Mouse (Mus musculus) MN1 (cell line): ENCODE results near the gene Frmd4b.

Experiments used
- DNase-seq: peaks from one replicate; pipeline ENCODE4 v3.0.0-alpha.2; 2016; ENCODE audit warnings: low spot score

Gene Frmd4b

DNA sequence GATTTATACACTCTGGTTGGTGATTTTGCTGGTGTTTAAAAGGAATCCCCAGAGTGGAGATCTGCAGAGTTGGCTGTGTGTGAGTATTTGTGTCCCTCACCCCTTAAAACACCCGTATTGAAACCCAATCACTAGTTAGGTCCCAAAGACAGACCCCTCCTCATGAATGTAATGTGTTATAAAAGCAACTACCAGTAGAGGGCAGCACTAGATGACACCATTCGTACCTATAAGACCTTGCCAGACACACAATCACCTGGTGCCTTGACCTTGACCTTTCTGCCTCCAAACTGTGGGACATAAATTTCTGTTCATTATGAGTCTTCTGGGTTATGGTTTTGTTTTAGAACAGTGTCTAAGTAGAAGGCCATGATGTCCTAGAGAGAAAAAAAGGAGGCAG lies 96.8 kb downstream of the Frmd4b start:
- DNase-seq, result no peak

DNA sequence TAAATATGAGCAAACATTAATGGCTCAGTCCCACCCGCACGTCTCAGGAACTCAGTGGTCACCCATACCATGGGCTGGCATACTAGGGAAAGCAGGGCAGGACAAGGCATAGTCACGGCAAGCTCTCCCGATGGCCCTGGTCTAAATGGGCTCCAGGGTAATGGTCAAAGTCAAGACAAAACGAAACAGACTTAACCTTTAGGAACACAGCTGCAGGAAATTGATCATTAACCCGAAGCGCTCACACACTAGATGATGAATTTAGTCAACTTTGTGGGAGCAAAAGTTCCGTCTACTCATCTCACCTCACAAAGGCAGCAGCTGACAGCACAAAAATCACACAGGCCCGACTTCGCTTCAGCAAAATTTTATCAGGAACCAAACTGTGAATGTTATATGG lies 97.8 kb downstream of the Frmd4b start:
- no peak for DNase-seq

DNA sequence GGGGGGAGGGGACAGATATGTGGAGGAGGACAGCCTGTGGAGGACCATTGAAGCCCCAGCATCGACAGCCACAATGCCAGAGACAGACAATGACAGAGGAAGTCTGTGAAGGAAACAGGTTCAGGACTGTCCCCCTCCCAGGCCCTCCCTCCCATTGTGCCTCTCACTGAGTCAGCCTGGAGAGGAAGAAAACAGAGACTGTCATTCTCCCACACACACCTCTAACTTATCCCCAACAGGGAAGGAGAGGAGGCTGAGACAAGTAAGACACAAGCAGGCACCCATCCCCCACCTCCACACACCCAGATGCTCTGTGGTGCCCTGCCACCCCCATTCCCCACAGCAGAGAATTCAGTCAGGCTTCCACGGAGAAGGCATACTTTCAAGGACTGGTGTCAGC lies 98.9 kb downstream of the Frmd4b start:
- DNase-seq, result no peak

DNA sequence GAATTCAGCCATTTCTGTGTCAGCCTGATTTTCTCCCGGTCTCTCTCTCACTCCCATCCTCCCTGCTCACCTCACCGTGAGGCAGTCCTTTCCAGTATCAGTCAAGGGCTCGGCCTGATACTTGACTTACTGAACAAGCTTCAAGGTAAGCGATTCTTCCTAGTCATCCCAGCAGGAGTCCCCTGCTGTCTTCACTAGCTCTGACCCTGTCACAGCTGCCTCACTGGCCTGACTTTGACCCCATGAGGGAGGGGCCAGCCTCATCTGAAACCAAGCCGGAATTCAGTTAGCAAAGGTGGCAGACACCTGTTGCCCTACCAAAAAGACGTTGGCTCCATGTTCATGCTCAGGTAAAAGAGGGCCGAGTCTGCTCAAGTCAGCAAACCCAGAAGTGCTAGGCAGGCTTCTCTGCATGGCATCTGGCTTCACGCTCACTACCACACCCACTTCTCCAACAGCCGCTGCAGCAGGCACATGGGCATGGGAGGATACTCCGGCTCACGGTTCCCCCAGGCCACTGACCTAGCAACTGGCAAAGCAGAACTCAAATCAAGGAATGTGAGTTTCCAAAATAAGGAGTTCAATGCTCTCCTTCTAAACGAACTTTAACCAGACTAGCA lies 99.6 kb downstream of the Frmd4b start:
- peak; percentile 45 for DNase-seq

DNA sequence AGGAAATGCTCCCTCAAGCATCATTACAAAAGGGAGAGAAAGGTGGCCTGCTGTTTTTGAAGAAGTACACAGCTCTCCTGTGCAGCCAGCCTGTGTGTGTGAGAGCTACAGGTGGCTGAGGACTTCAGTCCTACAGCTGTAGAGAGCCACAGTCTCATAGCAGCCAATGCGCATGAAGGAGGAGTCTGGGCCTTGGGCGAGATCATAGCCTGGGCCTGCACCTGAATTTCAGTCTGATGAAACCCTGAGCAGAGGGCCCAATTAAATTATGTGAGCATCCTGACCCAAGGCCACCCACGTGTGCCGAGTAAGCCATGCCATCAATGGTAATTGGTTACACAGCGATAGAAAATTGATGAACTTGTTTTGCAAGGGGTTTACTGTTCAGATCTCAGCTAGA lies 100.4 kb downstream of the Frmd4b start:
- peak; percentile 47 for DNase-seq

DNA sequence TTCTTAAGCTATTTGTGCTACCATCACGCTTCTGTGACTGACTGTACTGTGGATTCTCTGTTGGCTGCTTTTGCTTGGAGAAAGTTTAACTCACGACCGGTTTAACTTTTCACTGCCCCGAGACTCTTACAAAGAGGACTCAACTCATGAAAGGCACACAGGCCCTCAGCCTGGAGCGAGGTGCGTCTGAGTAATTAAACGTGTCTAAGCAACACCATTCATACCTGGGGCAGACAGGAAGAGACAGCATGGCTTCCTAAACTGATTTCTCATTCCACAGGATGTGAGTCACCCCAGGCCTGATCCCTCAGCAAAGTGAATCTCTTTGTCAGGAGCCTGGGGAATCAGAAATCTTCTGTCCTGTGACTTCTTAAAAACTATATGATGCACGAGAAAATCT lies 106.6 kb downstream of the Frmd4b start:
- DNase-seq, result no peak

DNA sequence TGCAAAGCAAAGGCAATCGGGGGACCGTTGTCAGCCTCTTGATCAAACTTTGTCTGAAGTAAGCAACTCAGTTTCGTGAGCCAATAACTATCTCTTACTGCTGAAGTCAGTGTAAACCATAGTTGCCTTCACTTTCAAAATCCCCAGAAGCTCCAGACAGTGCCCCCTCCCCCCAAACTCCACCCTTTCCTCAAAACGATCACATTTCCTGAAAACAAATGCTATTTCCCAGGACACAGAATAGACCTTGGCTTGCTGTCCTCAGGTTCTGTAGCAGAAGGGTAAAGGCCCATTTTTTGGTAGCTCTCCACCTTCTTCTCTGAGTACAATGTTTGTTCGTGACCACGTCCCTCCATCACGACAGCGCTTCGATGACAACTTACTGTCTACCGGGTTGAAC lies 107.9 kb downstream of the Frmd4b start:
- DNase-seq, result no peak

DNA sequence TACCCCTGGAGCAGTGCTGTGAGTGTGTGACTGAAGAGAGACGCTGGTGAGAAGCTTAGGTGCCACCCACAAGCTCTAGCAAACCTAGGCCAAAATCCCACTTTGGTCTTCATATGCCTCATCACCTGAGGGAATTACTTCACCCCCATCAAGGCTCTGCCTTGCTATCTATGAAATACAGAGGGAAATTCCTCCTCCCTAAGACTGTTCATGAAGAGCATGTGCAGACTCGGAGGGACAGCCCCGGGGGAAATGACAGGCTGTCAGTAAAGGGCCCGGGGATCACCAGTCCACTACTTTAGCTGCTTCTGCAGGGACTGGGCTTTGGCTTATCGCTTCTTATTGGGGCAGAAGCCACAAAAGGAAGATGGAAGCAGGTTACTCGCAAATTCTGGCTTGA lies 108.9 kb downstream of the Frmd4b start:
- no peak for DNase-seq

DNA sequence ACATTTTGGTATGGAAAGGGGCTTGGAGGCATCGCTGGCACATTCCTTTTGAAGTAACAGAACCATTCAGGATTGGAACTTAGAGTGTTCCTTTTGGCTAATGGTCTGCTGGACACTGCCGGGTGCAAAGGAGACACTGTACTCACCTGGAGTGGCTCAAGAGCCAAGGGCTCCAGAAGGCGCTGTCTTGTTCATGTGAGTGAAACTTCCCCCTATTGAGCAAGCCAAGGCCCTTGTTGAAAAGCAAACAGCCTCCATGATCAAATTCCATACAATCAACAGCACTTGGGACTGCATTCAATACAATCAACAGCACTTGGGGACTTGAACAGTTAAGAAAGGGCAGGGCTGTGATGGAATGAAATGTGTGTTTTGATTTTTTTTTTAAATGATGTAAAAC lies 109.4 kb downstream of the Frmd4b start:
- no peak for DNase-seq

DNA sequence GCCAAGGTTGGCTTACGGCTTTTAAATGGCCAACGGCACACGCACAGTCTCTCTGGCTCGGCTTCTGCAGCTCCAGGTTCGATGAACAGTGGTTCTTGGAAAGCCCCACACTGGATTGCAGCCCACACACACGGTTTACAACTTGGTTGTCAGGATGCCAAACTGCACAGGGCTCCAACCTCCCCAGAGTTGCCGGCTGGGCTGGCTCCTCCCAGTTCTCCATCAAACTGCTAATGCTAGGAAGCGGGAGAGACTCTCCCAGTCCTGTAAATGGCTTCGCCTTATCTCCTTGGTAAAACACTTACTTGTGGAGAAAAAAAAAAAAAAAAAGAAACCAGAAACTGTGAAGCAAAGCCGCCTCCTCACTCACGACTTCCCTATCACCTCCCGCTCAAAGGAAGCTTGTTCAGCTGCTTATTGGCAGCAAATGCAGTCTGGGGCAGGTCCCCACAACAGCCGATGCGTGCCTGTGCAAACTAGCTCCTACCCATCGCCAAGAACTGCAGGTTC lies 111.1 kb downstream of the Frmd4b start:
- DNase-seq, result peak; percentile 57

DNA sequence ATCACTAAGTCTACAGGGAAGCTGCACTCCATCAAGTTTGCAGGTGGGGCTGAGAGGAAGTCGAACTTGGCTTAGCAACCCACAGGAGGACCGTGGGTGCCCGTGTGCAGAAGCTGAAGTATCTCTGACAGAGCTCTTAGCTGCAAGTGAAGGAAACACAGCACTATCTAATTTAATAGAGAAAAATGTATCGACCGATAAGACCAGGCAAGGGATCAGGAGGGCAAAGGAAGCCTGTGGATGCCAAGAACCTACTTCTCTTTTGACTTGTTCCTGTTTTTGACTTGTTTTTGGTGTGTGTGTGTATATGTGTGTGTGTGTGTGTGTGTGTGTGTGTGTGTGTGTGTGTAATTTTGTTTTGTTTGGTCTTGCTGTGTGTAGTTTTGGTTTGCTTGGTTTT lies 112.7 kb downstream of the Frmd4b start:
- no peak for DNase-seq

DNA sequence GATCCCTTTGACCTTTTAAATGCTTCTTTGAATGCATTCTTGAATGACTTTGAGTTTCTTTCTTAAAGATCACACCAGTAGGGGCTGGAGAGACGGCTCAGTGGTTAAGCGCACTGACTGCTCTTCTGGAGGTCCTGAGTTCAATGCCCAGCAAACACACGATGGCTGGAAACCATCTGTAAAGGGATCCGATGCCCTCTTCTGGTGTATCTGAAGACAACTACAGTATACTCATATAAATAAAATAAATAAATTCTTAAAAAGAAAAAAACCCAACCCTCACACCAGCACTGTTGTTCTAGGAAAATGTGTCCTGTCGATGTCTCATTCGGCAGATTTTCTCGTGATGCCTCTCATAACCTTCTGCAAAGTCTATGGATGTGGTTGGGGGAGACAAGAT lies 116.3 kb downstream of the Frmd4b start:
- DNase-seq, result no peak

DNA sequence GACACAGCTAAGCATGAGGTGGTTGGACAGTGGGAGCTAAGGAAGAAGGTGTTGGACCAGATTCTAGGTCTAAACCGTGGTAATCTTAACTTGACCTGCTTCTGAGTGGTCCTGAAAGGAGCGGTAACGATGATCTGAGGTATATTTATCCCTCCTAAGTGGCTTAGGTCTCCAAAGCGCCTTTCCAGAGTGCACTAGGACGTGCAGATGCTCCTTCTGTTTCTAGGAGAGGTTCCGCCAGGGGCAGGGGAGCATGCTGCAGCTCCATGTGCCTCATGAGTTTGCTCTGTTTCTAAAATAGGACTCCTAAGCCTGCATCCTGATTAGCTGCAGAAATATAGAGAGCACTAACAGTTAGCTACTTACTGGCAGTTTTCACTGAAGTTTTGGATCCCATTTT lies 117.1 kb downstream of the Frmd4b start:
- no peak for DNase-seq

DNA sequence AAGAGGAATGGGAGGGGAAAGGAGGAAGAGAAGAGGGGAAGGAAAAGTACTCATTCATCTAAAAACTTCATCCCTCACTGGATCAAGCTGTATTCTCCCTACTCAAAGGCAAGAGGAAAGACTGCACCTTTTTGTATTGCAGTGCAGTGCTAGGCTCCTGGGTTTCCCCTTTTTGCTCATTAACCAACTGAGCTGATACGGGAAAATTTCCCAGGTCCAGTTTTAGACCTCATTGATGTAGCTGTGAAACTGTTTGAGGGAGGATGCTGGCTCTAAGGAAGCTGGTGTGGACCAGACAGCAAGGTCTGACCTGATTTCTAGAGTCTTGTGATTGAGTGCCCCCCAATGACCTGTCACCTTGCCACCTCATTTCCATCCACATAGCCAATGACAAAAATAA lies 121.3 kb downstream of the Frmd4b start:
- no peak for DNase-seq

DNA sequence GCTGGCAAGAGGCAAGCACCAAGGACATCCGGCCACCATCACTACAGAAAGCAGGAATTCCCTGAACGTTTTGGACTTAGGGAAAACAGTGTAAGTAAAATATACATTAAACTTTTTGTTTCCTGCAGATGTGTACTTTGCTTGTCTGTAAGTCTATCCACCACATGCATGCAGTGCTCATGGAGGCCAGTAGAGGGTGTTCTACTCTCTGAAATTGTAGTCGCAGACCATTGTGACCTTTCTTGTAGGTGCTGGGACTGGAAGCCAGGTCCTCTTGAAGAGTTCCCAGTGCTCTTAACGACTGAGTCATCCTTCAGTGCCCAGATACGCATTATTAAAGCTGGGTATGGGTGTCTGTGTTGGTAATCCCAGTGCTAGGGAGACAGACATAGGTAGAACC lies 126.3 kb downstream of the Frmd4b start:
- no peak for DNase-seq

DNA sequence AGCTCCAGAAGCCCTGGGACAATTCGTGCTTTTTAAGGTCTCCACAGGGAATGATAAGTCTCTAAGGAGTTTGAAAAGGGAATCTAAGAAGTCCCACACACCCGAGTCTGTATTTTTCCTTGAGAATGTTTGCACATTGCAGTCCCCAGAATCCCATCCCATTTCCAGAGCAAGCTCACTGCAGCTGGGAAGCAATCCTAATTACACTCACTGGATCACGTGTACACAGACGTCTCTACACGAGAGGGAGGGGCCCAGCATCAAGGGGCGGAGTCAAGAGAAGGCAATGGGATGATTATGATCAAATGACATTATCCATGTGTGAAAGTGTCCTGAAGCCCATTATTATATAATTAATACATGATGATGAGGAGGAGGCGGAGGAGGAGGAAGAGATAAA lies 128.5 kb downstream of the Frmd4b start:
- no peak for DNase-seq

DNA sequence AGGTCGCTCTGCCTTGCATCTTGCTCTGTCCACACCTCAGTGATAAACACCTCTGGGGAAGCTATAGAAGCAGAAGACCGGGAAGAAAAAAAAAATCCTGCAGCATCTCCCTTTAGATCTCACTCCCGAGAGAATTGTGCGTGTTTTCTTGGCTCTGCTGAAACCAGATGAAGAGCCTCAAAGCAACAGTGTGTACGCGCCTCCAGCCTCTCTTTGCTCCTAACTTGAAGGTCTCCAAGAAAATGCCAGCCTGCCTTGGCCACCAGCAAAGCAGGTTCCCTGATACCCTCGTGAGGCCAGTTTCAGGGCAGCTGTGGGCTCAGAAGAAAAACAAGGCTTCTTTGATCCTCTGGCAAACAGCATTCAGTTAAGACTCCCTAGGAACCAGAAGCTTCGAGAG lies 129.1 kb downstream of the Frmd4b start:
- DNase-seq, result peak; percentile 36

DNA sequence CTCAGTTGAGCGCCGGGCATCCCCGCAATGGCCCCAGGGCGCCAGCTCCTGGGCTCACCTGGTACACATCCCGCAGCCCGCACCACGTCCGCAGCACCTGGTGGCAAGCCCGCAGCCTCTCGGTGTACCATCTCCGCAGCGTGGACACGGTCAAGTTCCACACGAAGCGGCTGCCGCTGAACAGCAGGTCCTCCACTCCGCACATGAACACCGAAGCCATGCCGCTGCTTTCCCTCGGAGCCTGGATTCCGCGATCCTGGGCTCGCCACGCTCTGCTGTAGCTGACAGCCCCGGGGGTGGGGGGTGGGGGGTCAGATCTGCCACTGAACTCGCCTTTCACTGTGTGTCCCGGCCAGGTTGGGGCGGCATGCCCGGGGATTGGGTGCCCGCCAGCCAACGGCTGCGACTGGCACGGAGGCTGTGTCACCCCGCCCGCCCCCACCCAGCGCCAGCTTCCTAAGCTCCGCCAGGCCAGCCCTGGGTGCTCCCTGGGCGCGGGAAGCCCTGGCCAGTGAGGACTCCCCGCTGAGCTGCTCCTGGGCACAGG lies 129.7 kb downstream of the Frmd4b start:
- no peak for DNase-seq

DNA sequence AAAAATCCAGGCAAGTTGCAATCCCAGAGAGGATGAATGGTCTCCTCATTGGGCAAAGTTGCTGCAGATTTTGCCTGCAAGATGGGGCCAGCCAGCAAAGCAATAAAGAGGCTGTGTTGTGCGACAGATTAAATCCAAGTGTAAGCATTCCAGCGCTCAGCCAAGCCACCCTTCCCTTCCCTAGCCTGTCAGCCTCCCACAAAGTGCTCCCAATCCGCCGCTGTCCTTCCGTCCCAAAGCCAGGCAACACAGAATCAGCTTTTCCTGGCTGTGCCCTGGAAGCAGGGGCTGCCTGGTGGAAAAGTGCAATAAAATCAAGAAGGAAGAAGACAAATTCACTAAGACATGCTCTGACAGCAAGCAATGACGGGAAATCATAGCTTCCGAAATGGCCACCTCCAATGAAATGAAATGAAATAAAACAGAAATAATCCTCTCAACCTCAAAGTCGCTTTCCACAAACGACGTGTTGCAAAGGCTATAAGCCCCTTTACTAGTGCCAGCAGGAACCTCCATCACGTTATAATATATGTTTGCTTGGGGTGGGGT lies 130.5 kb downstream of the Frmd4b start:
- DNase-seq, result no peak

DNA sequence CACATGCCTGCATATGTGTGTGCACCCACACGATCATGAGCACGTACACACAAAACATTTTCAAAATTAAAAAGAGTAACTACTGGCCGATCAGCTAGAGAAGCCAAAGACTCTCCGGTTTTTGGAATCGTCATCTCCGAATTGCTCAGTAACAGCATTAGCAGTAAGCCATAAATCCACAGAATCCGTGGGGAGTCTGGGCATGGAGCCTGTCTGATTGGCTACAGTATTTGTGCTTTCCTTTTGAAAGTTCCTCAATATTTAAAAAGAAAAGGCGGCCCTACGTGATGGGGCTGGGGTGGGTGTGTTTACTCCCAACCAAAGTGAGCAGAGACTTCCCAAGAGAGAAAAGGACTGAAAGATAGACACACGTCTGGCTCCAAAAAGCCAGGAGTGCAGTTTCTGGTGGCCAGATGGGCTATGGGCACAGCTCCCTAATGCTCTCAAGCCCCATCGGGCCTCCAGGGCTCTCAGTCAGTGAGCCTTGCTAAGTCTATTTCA lies 131.4 kb downstream of the Frmd4b start:
- DNase-seq, result no peak

DNA sequence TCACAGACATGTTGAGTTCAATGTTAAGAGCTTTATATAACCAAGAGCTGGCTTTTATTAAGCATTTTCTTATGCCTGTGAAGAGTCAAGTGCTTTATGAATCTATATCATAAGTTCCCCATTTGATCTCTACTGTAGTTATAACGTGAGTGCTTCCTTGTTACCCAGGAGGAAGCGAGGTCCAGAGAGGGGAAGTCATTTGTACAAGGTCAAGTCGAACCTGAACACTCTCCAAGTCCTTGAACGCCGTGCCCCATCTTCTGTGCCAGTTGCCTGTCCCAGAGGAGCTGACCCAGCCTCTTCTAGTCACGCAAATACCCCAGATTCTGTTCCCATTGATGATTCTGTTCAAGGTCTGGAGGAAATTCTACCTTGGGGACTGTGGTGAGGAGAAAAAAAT lies 135.4 kb downstream of the Frmd4b start:
- no peak for DNase-seq

DNA sequence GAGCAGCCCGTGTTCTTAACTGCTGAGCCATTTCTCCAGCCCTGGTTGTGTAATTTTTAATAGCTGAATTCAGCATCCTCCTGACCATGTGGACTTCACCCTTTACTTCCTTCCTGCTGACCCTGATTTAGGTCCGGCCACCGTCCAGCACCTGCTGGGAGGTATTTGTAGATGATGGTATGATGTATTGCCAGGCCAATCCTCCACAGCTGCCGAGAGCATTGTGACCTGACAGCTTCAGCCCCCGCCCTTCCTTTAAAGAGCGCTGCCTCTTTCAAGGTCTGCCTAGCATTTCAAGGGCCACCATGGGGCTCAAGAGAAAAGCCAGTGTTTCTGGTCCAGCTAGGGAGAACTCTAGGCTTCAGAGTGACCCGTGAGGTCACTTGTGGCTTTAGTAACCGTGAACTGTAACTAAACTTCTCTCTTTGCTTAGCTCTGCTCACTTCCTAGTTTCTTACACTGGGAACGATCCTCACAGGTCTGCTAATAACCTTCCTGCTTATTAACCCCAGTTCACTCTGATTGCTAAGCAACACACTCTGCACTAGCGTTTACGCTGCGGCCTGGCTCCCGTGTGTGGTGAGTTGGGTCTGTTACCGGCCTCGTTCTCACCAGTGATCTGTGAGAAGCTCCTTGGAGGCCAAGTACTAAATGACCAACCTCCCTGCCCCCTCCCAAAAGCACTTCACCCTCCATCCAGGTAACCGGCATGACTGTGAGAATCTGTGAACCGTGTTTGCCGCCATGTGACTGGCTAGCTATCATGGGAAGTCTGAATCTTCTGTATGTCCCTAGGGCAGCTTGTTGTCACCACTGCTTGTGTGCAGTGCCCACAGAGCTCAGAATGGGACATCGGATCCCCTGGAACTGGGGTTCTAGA lies 138.1 kb downstream of the Frmd4b start:
- DNase-seq, result no peak

DNA sequence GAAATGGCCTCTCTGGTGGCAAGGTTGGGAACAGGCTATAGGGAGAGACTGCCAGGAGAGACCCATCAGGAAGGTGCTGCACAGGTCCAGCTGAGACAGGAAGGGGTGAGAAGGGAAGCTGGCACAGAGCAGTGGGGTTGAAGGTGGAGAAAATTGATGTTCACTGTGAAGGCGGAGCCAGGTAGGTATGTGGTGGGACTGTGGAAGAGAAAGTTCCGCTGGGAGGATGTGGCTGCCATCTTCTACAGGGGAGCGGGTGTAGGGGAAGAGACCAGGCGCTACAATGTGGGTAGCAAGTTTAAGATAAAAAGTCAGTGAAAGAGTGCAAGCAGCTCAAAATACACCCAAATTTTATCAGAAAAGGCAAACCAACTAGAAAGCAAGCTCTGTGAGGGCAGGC lies 143.7 kb downstream of the Frmd4b start:
- DNase-seq, result no peak
